Mouse (Mus musculus) heart, embryonic 14.5 days (tissue): Measurements from ENCODE around the gene Gsc. TPM values are rescaled to one million over a fixed set of nuclear protein-coding genes. Genes with fewer than 3 reads are reported as not detected.

ENCODE experiments used
- ATAC-seq: fragments of 200-750 bp; cut with Nextera tagmentation; 2 replicates; pipeline ENCODE4 v1.8.0; 2017; ENCODE audit warnings: low read depth, moderate TSS enrichment; ENCODE audit not compliant: insufficient number of reproducible peaks, insufficient read depth, low FRiP score
- H3K27ac ChIP-seq, 2 experiments: fragments of 200-500 bp in 1 of 2; fragments of 300-500 bp in 1 of 2; sonication (generic) in 1 of 2; replicated peaks in 1 of 2; 2 replicates each; pipeline ENCODE4 v1.5.1; 2012 to 2014; ENCODE audit warnings: low read depth in 2 of 2, low read length in 2 of 2, control low read depth in 1 of 2, mild to moderate bottlenecking in 1 of 2, mixed read lengths in 1 of 2; ENCODE audit not compliant: control insufficient read depth in 1 of 2, insufficient read depth in 1 of 2
- H3K27me3 ChIP-seq: fragments of 300-500 bp; sonication (generic); 2 replicates; pipeline ENCODE4 v1.6.1; 2014; ENCODE audit warnings: mild to moderate bottlenecking, low read length, control low read depth; ENCODE audit not compliant: control insufficient read depth, insufficient read depth
- H3K36me3 ChIP-seq: fragments of 300-500 bp; sonication (generic); 2 replicates; pipeline ENCODE4 v1.6.1; 2014; ENCODE audit warnings: mild to moderate bottlenecking, control low read depth, low read length, mixed read lengths; ENCODE audit not compliant: control insufficient read depth, insufficient read depth
- H3K4me1 ChIP-seq, 2 experiments: fragments of 200-500 bp in 1 of 2; fragments of 300-500 bp in 1 of 2; sonication (generic) in 1 of 2; 2 replicates each; pipeline ENCODE4 v1.6.1; 2012 to 2014; ENCODE audit warnings: low read length in 2 of 2, control low read depth in 1 of 2, mixed read lengths in 1 of 2; ENCODE audit not compliant: control insufficient read depth in 2 of 2, insufficient read depth in 2 of 2
- H3K4me2 ChIP-seq: fragments of 300-500 bp; sonication (generic); 2 replicates; pipeline ENCODE4 v1.6.1; 2014; ENCODE audit warnings: mild to moderate bottlenecking, low read length
- H3K4me3 ChIP-seq, 2 experiments: fragments of 200-500 bp in 1 of 2; fragments of 300-500 bp in 1 of 2; sonication (generic) in 1 of 2; 2 replicates each; pipeline ENCODE4 v1.5.1; 2012 to 2014; ENCODE audit warnings: low read length in 2 of 2, mild to moderate bottlenecking in 2 of 2, control low read depth in 1 of 2, low read depth in 1 of 2, moderate library complexity in 1 of 2; ENCODE audit not compliant: control insufficient read depth in 1 of 2, insufficient read depth in 1 of 2
- H3K9ac ChIP-seq: fragments of 300-500 bp; sonication (generic); 2 replicates; pipeline ENCODE4 v1.6.1; 2014; ENCODE audit warnings: mild to moderate bottlenecking, low read length
- H3K9me3 ChIP-seq: fragments of 300-500 bp; sonication (generic); 2 replicates; pipeline ENCODE4 v1.6.1; 2016; ENCODE audit warnings: low read length, control low read depth; ENCODE audit not compliant: control insufficient read depth
- WGBS: fragments of 180-500 bp; shearing (Covaris S2); extraction: QIAGEN DNeasy Blood & Tissue Kit; methylation state at CpG from one replicate; pipeline ENCODE4 v1.1.7; 2014; 5-methylcytosine and 5-hydroxymethylcytosine counted together
- polyA plus RNA-seq: library from polyadenylated mRNA; unstranded; fragments of >200 nt; fragmentation: Nextera tagmentation; extraction: Ambion mirVana; gene quantifications from 2 replicates; pipeline ENCODE4 v1.2.1, GENCODE M21; 2014

The Gsc gene
- polyA plus RNA-seq, 1 experiment from 2014 or later: not detected

- no peak overlapping the region for H3K27ac ChIP-seq
- H3K4me3 ChIP-seq: no peak overlapping the region
- peaks cover 2 to 5% of the 10 kb centered on the region in 2 experiments; a peak in 3 of 4 replicates for H3K4me1 ChIP-seq
- H3K9me3 ChIP-seq: no peaks in the 10 kb centered on the region
- 4% methylated on average over 4 of the region's 4 CpGs for WGBS
- H3K27me3 ChIP-seq: peaks cover 84% of the 10 kb centered on the region
- H3K4me2 ChIP-seq: no peak overlapping the region
- ATAC-seq: no peak
- no peaks in the 10 kb centered on the region for H3K36me3 ChIP-seq
- H3K9ac ChIP-seq: no peak overlapping the region
These were observed 5.1 kb upstream of the Gsc start for GRCm38 (mm10) chr12:104478193-104478592.

GRCm38 (mm10) chr12:104477501-104477900 lies 4.4 kb upstream of the Gsc start:
- peaks cover 90% of the 10 kb centered on the region for H3K27me3 ChIP-seq
- 9% methylated on average over 7 of the region's 7 CpGs for WGBS
- no peak overlapping the region for H3K4me3 ChIP-seq
- H3K9ac ChIP-seq: no peak overlapping the region
- H3K27ac ChIP-seq: no peak overlapping the region
- H3K36me3 ChIP-seq: no peaks in the 10 kb centered on the region
- ATAC-seq: no peak
- no peaks in the 10 kb centered on the region for H3K9me3 ChIP-seq
- peaks cover 2 to 8% of the 10 kb centered on the region in 2 experiments; a peak in 3 of 4 replicates for H3K4me1 ChIP-seq
- no peak overlapping the region for H3K4me2 ChIP-seq

GRCm38 (mm10) chr12:104477066-104477465 lies 3.9 kb upstream of the Gsc start:
- Histone ChIP-seq H3K4me1 (peaks cover 2 to 12% of the 10 kb centered on the region in 2 experiments; a peak in 3 of 4 replicates), H3K9ac (no peak overlapping the region), H3K36me3 (no peaks in the 10 kb centered on the region), H3K4me3 (no peak overlapping the region), H3K9me3 (no peaks in the 10 kb centered on the region), H3K27me3 (peaks cover 90% of the 10 kb centered on the region), H3K27ac (no peak overlapping the region), H3K4me2 (no peak overlapping the region)
- 2% methylated on average over 12 of the region's 12 CpGs for WGBS
- ATAC-seq: no peak

- WGBS: 2% methylated on average over 21 of the region's 21 CpGs
- H3K9ac ChIP-seq: no peak overlapping the region
These were observed 2.8 kb upstream of the Gsc start for GRCm38 (mm10) chr12:104475946-104476345.

GRCm38 (mm10) chr12:104474881-104475740 lies 2.0 kb upstream of the Gsc start:
- ATAC-seq: no peak
- no peak overlapping the region for H3K4me2 ChIP-seq
- H3K4me3 ChIP-seq: peak overlapping the region in 1 of 2 experiments; percentile 63; a peak in 1 of 4 replicates
- WGBS: 4% methylated on average over 22 of the region's 22 CpGs
- H3K27me3 ChIP-seq: peaks cover 94% of the 10 kb centered on the region
- H3K9me3 ChIP-seq: no peaks in the 10 kb centered on the region
- H3K4me1 ChIP-seq: peaks cover 6 to 18% of the 10 kb centered on the region in 2 experiments; a peak in 3 of 4 replicates
- no peak overlapping the region for H3K27ac ChIP-seq
- H3K9ac ChIP-seq: no peak overlapping the region
- H3K36me3 ChIP-seq: no peaks in the 10 kb centered on the region

More at GRCm38 (mm10) chr12:104475946-104476345, 2.8 kb upstream of the Gsc start:
- no peak overlapping the region for H3K4me2 ChIP-seq
- ATAC-seq: no peak
- H3K27me3 ChIP-seq: peaks cover 94% of the 10 kb centered on the region
- no peak overlapping the region for H3K4me3 ChIP-seq
- H3K27ac ChIP-seq: no peak overlapping the region
- peaks cover 6 to 18% of the 10 kb centered on the region in 2 experiments; a peak in 3 of 4 replicates for H3K4me1 ChIP-seq
- H3K9me3 ChIP-seq: no peaks in the 10 kb centered on the region
- H3K36me3 ChIP-seq: no peaks in the 10 kb centered on the region

- H3K4me2 ChIP-seq: peak overlapping the region; percentile 7; the same call in 1 of the 2 replicates
- WGBS: 2% methylated on average over 42 of the region's 42 CpGs
- H3K4me3 ChIP-seq: peak overlapping the region in 1 of 2 experiments; percentile 63; a peak in 2 of 4 replicates
These were observed 1.2 kb upstream of the Gsc start for GRCm38 (mm10) chr12:104474191-104474871.

GRCm38 (mm10) chr12:104473492-104473891 lies 362 bp upstream of the Gsc start:
- ATAC-seq: no peak
- H3K9ac ChIP-seq: no peak overlapping the region
- H3K4me2 ChIP-seq: peak overlapping the region; percentile 96
- H3K36me3 ChIP-seq: no peaks in the 10 kb centered on the region
- H3K4me3 ChIP-seq: peak overlapping the region in 1 of 2 experiments; percentile 63; a peak in 2 of 4 replicates
- peaks cover 90% of the 10 kb centered on the region for H3K27me3 ChIP-seq
- H3K27ac ChIP-seq: no peak overlapping the region
- WGBS: 2% methylated on average over 17 of the region's 18 CpGs
- H3K9me3 ChIP-seq: no peaks in the 10 kb centered on the region
- peaks cover 8 to 26% of the 10 kb centered on the region in 2 experiments for H3K4me1 ChIP-seq

More at GRCm38 (mm10) chr12:104474191-104474871, 1.2 kb upstream of the Gsc start:
- no peaks in the 10 kb centered on the region for H3K9me3 ChIP-seq
- H3K27ac ChIP-seq: no peak overlapping the region
- H3K27me3 ChIP-seq: peaks cover 94% of the 10 kb centered on the region
- H3K4me1 ChIP-seq: peaks cover 6 to 18% of the 10 kb centered on the region in 2 experiments; a peak in 3 of 4 replicates
- ATAC-seq: no peak
- no peaks in the 10 kb centered on the region for H3K36me3 ChIP-seq
- H3K9ac ChIP-seq: no peak overlapping the region
